Mouse (Mus musculus) heart, adult 2 months (tissue): ENCODE data around the gene Dse.

ENCODE experiments used
- CTCF ChIP-seq: fragments of 200-600 bp; IDR thresholded peaks from 2 replicates; pipeline ENCODE4 v1.8.1; 2022; ENCODE audit warnings: antibody characterized with exemption, mild to moderate bottlenecking, moderate library complexity
- EP300 ChIP-seq: fragments of 200-500 bp; IDR thresholded peaks from 2 replicates; pipeline ENCODE4 v1.6.1; 2011; ENCODE audit warnings: low read depth, low read length, control low read depth; ENCODE audit not compliant: insufficient read depth
- POLR2A ChIP-seq: fragments of 200-500 bp; IDR thresholded peaks from 2 replicates; pipeline ENCODE4 v1.6.1; 2011; ENCODE audit warnings: mild to moderate bottlenecking, low read depth, low read length, control low read depth; ENCODE audit not compliant: insufficient read depth

GRCm38 (mm10) chr10:34236569-34236968 lies 29.1 kb upstream of the Dse start:
- TF ChIP-seq CTCF: no peak
- no peak for TF ChIP-seq POLR2A
- no peak for TF ChIP-seq EP300
